Mouse (Mus musculus) neural tube, embryonic 12.5 days (tissue): ENCODE measurements around the gene Paqr7. TPM values are rescaled to one million over a fixed set of nuclear protein-coding genes. Genes with fewer than 3 reads are reported as not detected.

Experiments used
- ATAC-seq: fragments of 200-750 bp; cut with Nextera tagmentation; 2 replicates; pipeline ENCODE4 v1.8.0; 2017; ENCODE audit warnings: low read depth, mild to moderate bottlenecking, moderate TSS enrichment, moderate library complexity; ENCODE audit not compliant: low FRiP score
- H3K27ac ChIP-seq: fragments of 300-500 bp; sonication (generic); 2 replicates; pipeline ENCODE4 v1.5.1; 2016
- H3K27me3 ChIP-seq: fragments of 300-500 bp; sonication (generic); replicated peaks from 2 replicates; pipeline ENCODE4 v1.6.1; 2016; ENCODE audit warnings: mild to moderate bottlenecking
- H3K36me3 ChIP-seq: fragments of 300-500 bp; sonication (generic); 2 replicates; pipeline ENCODE4 v1.6.1; 2016; ENCODE audit warnings: mild to moderate bottlenecking
- H3K4me1 ChIP-seq: fragments of 300-500 bp; sonication (generic); 2 replicates; pipeline ENCODE4 v1.6.1; 2016
- H3K4me2 ChIP-seq: fragments of 300-500 bp; sonication (generic); replicated peaks from 2 replicates; pipeline ENCODE4 v1.6.1; 2016; ENCODE audit warnings: mild to moderate bottlenecking
- H3K4me3 ChIP-seq: fragments of 300-500 bp; sonication (generic); 2 replicates; pipeline ENCODE4 v1.5.1; 2016
- H3K9ac ChIP-seq: fragments of 300-500 bp; sonication (generic); 2 replicates; pipeline ENCODE4 v1.6.1; 2016; ENCODE audit warnings: mild to moderate bottlenecking
- H3K9me3 ChIP-seq: fragments of 300-500 bp; sonication (generic); 2 replicates; pipeline ENCODE4 v1.6.1; 2016; ENCODE audit warnings: mild to moderate bottlenecking
- WGBS: fragments of 180-500 bp; shearing (Covaris S2); methylation state at CpG from one replicate; pipeline ENCODE4 v1.1.7; 2016; 5-methylcytosine and 5-hydroxymethylcytosine counted together
- polyA plus RNA-seq: library from polyadenylated mRNA; unstranded; fragments of >200 nt; fragmentation: Nextera tagmentation; extraction: Ambion mirVana; gene quantifications from 2 replicates; pipeline ENCODE4 v1.2.1, GENCODE M21; 2016

The Paqr7 gene
- polyA plus RNA-seq, 1 experiment from 2014 or later: 8.9 TPM

DNA sequence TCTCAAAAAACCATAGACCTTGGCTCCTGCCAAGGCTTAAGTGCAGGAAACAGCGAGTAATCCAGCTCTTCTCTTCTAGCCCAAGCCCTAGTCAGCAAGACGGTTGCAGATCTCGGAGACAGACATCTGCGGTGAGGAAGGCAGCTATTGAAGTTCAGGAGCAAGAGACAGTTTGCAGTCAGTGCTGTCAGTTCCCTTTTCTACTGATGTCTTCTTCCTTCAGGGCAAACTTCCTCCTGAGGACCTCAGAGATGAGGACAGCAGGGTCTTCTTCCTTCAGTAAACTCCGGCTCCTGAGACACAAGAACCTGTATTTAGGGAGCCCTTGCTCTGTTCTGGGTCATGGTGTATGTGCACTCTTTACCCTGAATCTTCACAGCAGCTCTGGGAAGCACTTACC lies 29.7 kb downstream of the Paqr7 start:
- H3K4me2 ChIP-seq: no peak overlapping the region
- H3K27ac ChIP-seq: no peak overlapping the region
- no peaks in the 10 kb centered on the region for H3K27me3 ChIP-seq
- WGBS: 89% methylated on average over 5 of the region's 5 CpGs
- peaks cover 68% of the 10 kb centered on the region for H3K36me3 ChIP-seq
- no peak for ATAC-seq
- H3K9me3 ChIP-seq: no peaks in the 10 kb centered on the region
- no peak overlapping the region for H3K9ac ChIP-seq
- H3K4me1 ChIP-seq: no peaks in the 10 kb centered on the region
- no peak overlapping the region for H3K4me3 ChIP-seq

DNA sequence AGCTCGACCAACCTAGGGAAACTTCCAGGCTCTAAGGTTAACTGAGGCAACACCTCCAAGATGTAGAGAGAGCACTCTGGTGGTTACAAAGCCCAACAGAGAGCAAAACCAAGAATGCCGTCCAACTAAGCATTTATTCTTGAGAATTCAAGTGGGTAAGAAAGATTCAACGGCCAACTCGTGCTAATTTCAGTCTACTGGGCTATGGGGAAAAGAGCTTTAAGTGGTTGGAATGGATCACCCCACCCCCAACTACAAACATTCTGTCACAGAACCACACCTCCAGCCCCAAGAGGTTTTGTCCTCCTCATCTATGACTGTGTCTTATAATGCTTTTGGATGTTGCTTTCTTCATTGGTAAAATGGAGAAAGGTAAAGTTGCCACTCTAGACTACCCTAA lies 36.4 kb downstream of the Paqr7 start:
- no peaks in the 10 kb centered on the region for H3K27me3 ChIP-seq
- H3K4me2 ChIP-seq: no peak overlapping the region
- H3K27ac ChIP-seq: no peak overlapping the region
- no peak for ATAC-seq
- no peak overlapping the region for H3K4me3 ChIP-seq
- peaks cover 20% of the 10 kb centered on the region for H3K4me1 ChIP-seq
- H3K9ac ChIP-seq: no peak overlapping the region
- 86% methylated on average over 4 of the region's 4 CpGs for WGBS
- H3K36me3 ChIP-seq: peaks cover 34% of the 10 kb centered on the region
- H3K9me3 ChIP-seq: no peaks in the 10 kb centered on the region

- Histone ChIP-seq H3K4me2 (peak overlapping the region; percentile 94), H3K4me3 (no peak overlapping the region), H3K27me3 (no peaks in the 10 kb centered on the region), H3K9ac (no peak overlapping the region), H3K9me3 (no peaks in the 10 kb centered on the region), H3K36me3 (peaks cover 33% of the 10 kb centered on the region), H3K27ac (no peak overlapping the region), H3K4me1 (peaks cover 20% of the 10 kb centered on the region)
- ATAC-seq: no peak
- 85% methylated on average over 4 of the region's 4 CpGs for WGBS
Measured at GRCm38 (mm10) chr4:134533421-134533820, 36.9 kb downstream of the Paqr7 start.

DNA sequence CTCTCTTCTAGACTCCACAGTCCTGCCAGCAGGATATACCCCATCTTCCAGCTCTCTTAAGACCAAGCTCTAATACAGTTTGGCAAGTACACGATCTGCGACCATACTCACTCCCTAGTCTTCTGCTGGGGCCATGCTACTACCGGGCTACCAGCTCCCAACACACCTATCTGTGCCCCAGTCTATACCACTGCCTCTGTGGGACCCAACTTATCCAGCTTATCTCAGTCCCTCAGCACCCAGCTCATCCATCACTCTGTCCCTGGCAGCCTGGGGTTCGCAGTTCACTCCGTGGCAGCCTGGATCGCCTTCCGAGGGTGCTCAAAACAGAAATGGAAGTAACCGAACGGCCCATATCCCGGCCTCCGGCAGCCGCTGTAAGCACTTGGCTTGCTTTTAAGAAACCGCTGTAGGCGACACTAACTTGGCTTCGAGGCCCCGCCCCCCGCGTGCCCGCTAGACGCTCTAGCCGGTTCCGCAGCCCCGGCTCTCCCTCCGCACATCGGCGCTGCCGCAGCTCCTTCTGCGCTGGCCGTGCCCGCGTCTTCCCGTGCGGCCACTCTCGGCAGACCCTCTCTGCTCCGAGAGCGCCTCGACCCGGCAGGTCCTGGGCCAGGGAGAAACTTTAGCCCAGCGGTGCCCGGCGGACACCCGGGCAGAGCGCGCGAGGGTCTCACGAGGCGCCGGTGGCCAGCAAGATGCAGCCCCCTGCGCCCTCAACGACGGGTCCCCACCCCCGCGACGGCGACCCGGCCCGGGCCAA lies 37.8 kb downstream of the Paqr7 start:
- Histone ChIP-seq H3K9ac (peak overlapping the region; percentile 84), H3K27me3 (no peaks in the 10 kb centered on the region), H3K9me3 (no peaks in the 10 kb centered on the region), H3K27ac (peak overlapping the region; percentile 65), H3K4me3 (peak overlapping the region; percentile 90), H3K4me2 (peak overlapping the region; percentile 94), H3K36me3 (peaks cover 33% of the 10 kb centered on the region), H3K4me1 (peaks cover 20% of the 10 kb centered on the region)
- under 1% methylated on average over 57 of the region's 57 CpGs for WGBS
- ATAC-seq: peak; percentile 54; the same call in 1 of the 2 replicates

DNA sequence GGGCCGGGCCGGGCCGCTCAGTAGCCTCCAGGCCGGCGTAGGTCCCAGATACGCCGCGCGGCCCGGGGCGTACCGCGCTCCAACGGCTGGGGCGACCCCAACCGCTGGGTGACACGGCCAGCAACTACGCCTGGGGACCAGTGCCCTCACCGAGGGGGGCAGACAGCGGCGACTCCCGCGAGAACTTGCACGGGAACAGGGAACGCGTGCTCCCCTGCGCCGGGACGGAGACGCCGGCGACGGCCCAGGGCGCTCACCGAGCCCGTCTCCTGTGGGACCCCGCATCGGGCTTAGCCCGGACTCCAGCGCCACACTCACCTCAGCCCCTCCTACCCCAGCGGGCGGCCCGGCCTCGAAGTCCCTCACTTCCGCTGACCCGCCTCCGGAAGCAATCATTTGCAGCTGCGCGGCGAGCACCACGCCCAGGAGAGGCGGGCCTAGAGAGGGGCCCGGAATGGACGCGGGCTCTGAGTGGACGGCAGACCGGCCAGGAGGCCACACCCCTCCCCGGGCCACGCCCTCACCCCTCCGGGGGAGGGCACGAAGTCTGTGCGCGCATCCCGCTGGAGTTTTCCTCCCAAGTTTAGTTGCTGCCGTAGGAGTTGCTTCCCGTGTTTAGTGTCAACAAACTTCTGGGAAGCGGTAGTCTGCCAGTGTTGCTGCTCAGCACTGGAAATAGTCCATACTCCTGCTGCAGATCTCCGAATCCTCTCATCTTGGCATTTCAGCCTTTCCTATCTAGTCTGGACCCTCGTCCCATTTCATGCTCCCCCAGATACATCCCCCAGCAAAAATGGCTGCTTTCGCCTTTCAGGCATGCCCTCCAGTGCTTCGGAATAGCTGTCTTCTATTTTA lies 38.7 kb downstream of the Paqr7 start, which contains the start of gene Mtfr1l:
Mtfr1l (minus strand) TSS at position 456 of the 855 bp plus-strand sequence.
- no peaks in the 10 kb centered on the region for H3K9me3 ChIP-seq
- peak within 1 kb of the TSS; percentile 94 for H3K4me2 ChIP-seq
- no peaks in the 10 kb centered on the region for H3K27me3 ChIP-seq
- peaks cover 20% of the 10 kb centered on the region for H3K4me1 ChIP-seq
- under 1% methylated on average over 71 of the region's 71 CpGs for WGBS
- peaks cover 31% of the 10 kb centered on the region for H3K36me3 ChIP-seq
- H3K9ac ChIP-seq: peak within 1 kb of the TSS; percentile 84
- ATAC-seq: peak; percentile 97
- peak within 1 kb of the TSS; percentile 65 for H3K27ac ChIP-seq
- peak within 1 kb of the TSS; percentile 90 for H3K4me3 ChIP-seq

DNA sequence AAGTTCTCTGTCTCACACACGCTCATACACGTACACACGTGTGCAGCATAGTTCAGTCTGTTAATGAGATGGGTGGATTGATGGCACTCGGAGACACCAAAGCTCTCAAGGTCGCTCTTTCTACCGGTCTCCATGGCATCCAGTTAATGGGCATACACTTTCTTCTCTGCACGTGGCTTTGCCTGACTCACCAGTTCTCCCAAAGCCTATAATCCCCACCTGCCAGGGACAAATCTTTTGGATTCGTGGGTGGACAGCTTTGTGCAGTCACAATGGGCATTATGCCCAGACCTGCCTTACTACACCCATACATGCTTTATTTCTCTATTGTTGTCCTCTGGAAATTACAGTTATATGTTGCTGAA lies 39.3 kb downstream of the Paqr7 start:
- peak overlapping the region; percentile 94 for H3K4me2 ChIP-seq
- H3K36me3 ChIP-seq: peaks cover 31% of the 10 kb centered on the region
- H3K27me3 ChIP-seq: no peaks in the 10 kb centered on the region
- H3K4me3 ChIP-seq: peak overlapping the region; percentile 90
- H3K4me1 ChIP-seq: peaks cover 20% of the 10 kb centered on the region
- WGBS: 11% methylated on average over 8 of the region's 8 CpGs
- peak; percentile 34 for ATAC-seq
- H3K9me3 ChIP-seq: no peaks in the 10 kb centered on the region
- peak overlapping the region; percentile 44 for H3K9ac ChIP-seq
- no peak overlapping the region for H3K27ac ChIP-seq

GRCm38 (mm10) chr4:134538997-134539580 lies 42.6 kb downstream of the Paqr7 start:
- H3K4me3 ChIP-seq: no peak overlapping the region
- no peak overlapping the region for H3K9ac ChIP-seq
- peaks cover 51% of the 10 kb centered on the region for H3K36me3 ChIP-seq
- H3K27ac ChIP-seq: no peak overlapping the region; the same call in 1 of the 2 replicates
- whole genome bisulfite sequencing: 91% methylated on average over 10 of the region's 10 CpGs
- ATAC-seq: no peak
- no peaks in the 10 kb centered on the region; the same call in 1 of the 2 replicates for H3K27me3 ChIP-seq
- H3K4me2 ChIP-seq: no peak overlapping the region
- H3K4me1 ChIP-seq: peaks cover 12% of the 10 kb centered on the region
- no peaks in the 10 kb centered on the region for H3K9me3 ChIP-seq

GRCm38 (mm10) chr4:134542726-134543125 lies 46.2 kb downstream of the Paqr7 start:
- Histone ChIP-seq H3K4me2 (no peak overlapping the region), H3K4me3 (no peak overlapping the region), H3K9ac (no peak overlapping the region), H3K4me1 (peaks cover 10% of the 10 kb centered on the region), H3K27me3 (no peaks in the 10 kb centered on the region; the same call in 1 of the 2 replicates), H3K36me3 (peaks cover 86% of the 10 kb centered on the region), H3K9me3 (no peaks in the 10 kb centered on the region), H3K27ac (no peak overlapping the region)
- no peak for ATAC-seq
- 94% methylated on average over 9 of the region's 9 CpGs for WGBS

DNA sequence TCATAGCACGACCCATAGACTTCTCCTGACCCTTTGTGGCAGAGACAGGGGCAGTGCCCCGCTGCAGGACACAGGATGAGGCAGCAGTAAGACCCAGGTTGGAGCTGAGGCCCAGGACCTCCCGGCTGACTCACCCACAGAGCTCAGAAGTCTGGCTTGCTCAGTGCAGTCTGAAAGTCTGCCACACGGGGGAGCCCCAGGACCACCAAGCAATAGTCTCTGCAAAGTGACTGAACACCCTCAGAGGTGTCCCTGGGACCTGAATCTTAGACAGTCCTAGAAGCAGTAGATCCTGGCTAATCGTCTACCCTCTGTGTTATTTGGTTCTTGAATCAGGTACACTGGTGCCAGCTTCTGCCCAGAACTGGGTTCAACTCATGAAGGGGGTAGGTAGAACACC lies 46.8 kb downstream of the Paqr7 start:
- Histone ChIP-seq H3K27ac (no peak overlapping the region), H3K9ac (no peak overlapping the region), H3K9me3 (no peaks in the 10 kb centered on the region), H3K27me3 (no peaks in the 10 kb centered on the region; the same call in 1 of the 2 replicates), H3K4me3 (no peak overlapping the region), H3K4me1 (peaks cover 12% of the 10 kb centered on the region), H3K36me3 (peaks cover 90% of the 10 kb centered on the region), H3K4me2 (no peak overlapping the region)
- ATAC-seq: peak; percentile 48; the same call in 1 of the 2 replicates
- WGBS: 16% methylated on average over 5 of the region's 5 CpGs

DNA sequence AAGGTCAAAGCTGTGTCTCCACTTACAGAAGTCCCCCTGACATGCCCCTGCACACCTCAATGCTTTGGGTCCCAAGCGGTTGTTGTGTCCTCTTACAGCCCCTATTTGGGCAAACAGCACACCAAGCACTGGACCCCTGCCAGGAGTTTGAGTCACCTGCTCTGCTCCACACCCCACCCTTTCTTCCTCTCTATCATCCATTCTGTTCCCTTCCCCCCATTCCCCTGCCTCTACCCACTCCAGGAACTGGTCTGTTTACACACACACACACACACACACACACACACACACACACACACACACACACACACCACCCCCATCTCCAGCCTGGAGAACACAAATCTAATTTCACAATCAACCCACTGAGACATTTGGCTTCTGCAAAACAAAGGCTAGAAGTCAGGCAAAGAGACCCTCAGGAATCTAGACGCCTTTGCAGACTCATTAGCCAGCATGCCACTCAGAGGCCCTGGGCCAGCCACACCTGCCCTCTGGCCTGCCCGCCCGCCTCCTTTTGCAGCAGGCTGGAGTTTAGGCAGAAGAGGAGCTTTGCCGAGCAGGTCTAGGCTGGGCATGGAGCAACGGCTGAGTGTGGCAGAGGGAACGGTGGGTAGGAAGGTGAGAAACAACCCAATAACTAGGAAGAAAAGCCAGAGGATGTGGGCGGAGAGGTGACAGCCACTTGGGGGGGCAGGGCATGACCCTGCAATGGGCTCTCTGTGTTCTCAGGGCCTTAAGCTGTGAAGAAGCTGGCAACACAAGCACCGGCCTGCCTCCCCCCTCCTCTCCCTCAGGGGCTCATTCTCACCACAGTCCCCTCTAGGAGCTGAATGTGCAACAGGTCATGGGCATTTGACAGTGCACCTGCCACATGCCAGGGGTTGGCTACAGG lies 50.6 kb downstream of the Paqr7 start:
- Histone ChIP-seq H3K27me3 (no peaks in the 10 kb centered on the region; the same call in 1 of the 2 replicates), H3K36me3 (peaks cover 75% of the 10 kb centered on the region), H3K27ac (no peak overlapping the region), H3K9ac (0 out of 2 replicates have a peak overlapping the region, but pooled peaks have one; percentile 33), H3K4me1 (peaks cover 21% of the 10 kb centered on the region), H3K4me3 (no peak overlapping the region), H3K4me2 (0 out of 2 replicates have a peak overlapping the region, but pooled peaks have one; percentile 16), H3K9me3 (peaks cover 10% of the 10 kb centered on the region)
- WGBS: 67% methylated on average over 9 of the region's 9 CpGs
- ATAC-seq: no peak

DNA sequence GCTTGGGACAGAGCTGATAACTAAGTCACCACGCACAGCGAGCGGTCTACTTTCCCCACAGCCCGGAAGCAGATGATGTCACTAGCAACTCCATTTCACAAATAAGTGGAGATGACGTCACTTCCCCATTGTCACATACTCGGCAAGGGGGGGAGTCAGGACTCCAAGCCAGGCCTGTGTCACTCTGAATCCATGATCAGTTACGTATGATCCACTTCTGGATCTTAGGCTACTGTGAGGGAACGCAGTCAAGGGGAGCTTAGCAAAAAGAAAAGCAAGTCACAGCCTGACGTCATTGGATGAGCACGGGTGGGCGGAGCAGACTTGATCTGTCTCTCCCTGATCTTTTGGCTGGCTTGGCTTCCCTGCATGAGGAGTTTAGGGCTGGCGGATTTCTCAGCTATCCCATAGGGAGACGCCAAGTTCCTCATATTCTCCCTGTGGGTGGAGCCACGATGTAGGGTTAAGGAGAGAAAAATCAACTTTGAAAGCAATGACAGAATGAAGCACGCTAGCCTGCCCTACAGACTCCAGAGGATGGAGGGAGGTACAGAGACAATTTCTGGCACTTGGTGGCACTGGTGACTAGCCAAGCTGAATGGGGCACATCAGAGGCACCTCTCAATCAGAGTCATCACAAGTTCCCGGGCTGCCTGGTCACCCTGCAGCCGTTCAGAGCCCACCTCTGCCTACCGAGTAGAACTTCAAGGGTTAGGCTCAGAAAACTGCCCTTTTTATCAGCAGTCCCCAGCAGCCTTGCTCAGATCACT lies 51.9 kb downstream of the Paqr7 start:
- Histone ChIP-seq H3K9ac (no peak overlapping the region), H3K27ac (no peak overlapping the region), H3K4me3 (no peak overlapping the region), H3K36me3 (peaks cover 63% of the 10 kb centered on the region), H3K4me2 (no peak overlapping the region), H3K9me3 (peaks cover 10% of the 10 kb centered on the region), H3K27me3 (no peaks in the 10 kb centered on the region), H3K4me1 (peaks cover 21% of the 10 kb centered on the region)
- WGBS: 77% methylated on average over 18 of the region's 18 CpGs
- ATAC-seq: no peak
